In the genomic region with DNA sequence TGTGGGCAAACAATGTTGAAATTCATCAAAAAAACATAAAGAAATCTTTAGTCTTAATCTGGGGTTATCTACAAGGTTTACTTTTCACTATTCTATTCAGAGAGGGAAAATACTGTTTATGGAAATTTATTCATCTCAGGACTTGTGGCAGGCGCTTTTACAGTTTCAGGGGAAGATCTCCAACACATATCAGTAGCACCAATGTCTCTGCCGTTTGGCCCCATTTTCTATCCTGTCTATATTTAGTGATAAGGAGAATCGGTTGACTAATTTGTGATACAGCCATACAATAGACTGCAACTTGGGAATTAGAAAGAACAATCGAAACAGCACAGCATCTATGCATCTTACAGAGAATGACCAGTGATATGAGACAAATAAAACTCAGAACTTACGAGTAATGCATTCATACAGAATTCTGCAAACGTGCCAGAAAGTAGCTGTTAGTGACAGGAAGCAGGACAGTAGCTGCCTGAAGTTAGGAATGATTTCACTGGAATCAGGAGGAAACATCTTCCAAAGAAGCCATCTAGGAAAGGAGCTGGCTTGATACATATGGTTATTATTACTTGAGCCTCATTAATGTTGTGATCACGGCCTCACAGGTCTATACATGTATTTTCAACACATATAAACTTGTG, we compare ENCODE assay signal across 28 mouse cellular contexts. TPM values are rescaled to one million over a fixed set of nuclear protein-coding genes. Genes with fewer than 3 reads are reported as not detected.
"Had no signal": no experiment of that assay in that cellular context is flagged by ENCODE, and none has a peak within 500 bp of the region (broad histone marks: within the 10 kb centered on the region; RNA-seq: fewer than 3 reads in every experiment).

No protein-coding gene starts in this region.

- H3K27ac ChIP-seq: intestine, embryonic 15.5 days; kidney, embryonic 15.5 days; left cerebral cortex, adult 2 months; liver, embryonic 13.5 days; midbrain, embryonic 13.5 days; neural tube, embryonic 13.5 days; stomach, embryonic 15.5 days had no signal

- H3K27me3 ChIP-seq: intestine, embryonic 15.5 days; kidney, embryonic 15.5 days; liver, embryonic 13.5 days; megakaryocyte, embryonic 14.5 days; neural tube, embryonic 13.5 days; stomach, embryonic 15.5 days had no signal

- H3K9me3 ChIP-seq: intestine, embryonic 15.5 days; kidney, embryonic 15.5 days; liver, embryonic 13.5 days; megakaryocyte, embryonic 14.5 days; midbrain, embryonic 13.5 days; neural tube, embryonic 13.5 days; stomach, embryonic 15.5 days had no signal

- H3K4me2 ChIP-seq: intestine, embryonic 15.5 days; kidney, embryonic 15.5 days; liver, embryonic 13.5 days; midbrain, embryonic 13.5 days; neural tube, embryonic 13.5 days; stomach, embryonic 15.5 days had no signal

- H3K9ac ChIP-seq: intestine, embryonic 15.5 days; kidney, embryonic 15.5 days; liver, embryonic 13.5 days; midbrain, embryonic 13.5 days; neural tube, embryonic 13.5 days; stomach, embryonic 15.5 days had no signal

- H3K4me3 ChIP-seq: intestine, embryonic 15.5 days; kidney, embryonic 15.5 days; left cerebral cortex, adult 2 months; liver, embryonic 13.5 days; megakaryocyte, embryonic 14.5 days; midbrain, embryonic 13.5 days; myocyte; neural tube, embryonic 13.5 days; stomach, embryonic 15.5 days had no signal

- H3K36me3 ChIP-seq: intestine, embryonic 15.5 days; kidney, embryonic 15.5 days; liver, embryonic 13.5 days; midbrain, embryonic 13.5 days; neural tube, embryonic 13.5 days; stomach, embryonic 15.5 days had no signal

- ATAC-seq: intestine, embryonic 15.5 days had no signal

- DNase-seq: kidney, adult 11 months; kidney, adult 8-10 months; kidney, postnatal 10 days; kidney, postnatal 36 days; layer of hippocampus, postnatal 36 days; liver, embryonic 13.5 days; lung, postnatal 14 days; retina, postnatal 1 day; right cerebral cortex, postnatal 25 days; spleen, adult 18-20 months; thymus, postnatal 25 days had no signal

- H3K4me1 ChIP-seq: intestine, embryonic 15.5 days; kidney, embryonic 15.5 days; megakaryocyte, embryonic 14.5 days; neural tube, embryonic 13.5 days; stomach, embryonic 15.5 days had no signal

RNA-seq across cellular contexts. Expression of a gene that starts 10.0 kb away (rescaled TPM):
- total RNA-seq: monocyte, adult 5-6 weeks; neutrophil, adult 5-6 weeks had no signal

RNA-seq across cellular contexts. Expression of a gene that starts 16.8 kb away (rescaled TPM):
- total RNA-seq: liver, adult 2 months; monocyte, adult 5-6 weeks; neutrophil, adult 5-6 weeks had no signal
- polyA plus RNA-seq: liver, adult 2 months; liver, embryonic 13.5 days; liver, embryonic 16.5 days had no signal

RNA-seq across cellular contexts. Expression of a gene that starts 54.0 kb away (rescaled TPM):
- total RNA-seq: layer of hippocampus, adult 8-10 months; layer of hippocampus, postnatal 10 days; layer of hippocampus, postnatal 36 days; left cerebral cortex, postnatal 10 days; left cerebral cortex, postnatal 36 days; monocyte, adult 5-6 weeks; neutrophil, adult 5-6 weeks had no signal
- polyA plus RNA-seq: intestine, embryonic 15.5 days; limb, embryonic 11.5 days; liver, embryonic 13.5 days; liver, embryonic 16.5 days; midbrain, embryonic 13.5 days; myocyte; neural tube, embryonic 13.5 days had no signal
